9 mouse cellular contexts compared by ENCODE assay signal in genomic region chr3:154647443-154647780, GRCm38 (mm10). TPM values are rescaled to one million over a fixed set of nuclear protein-coding genes. Genes with fewer than 3 reads are reported as not detected.
DNase-seq lines count a peak whose midpoint lies in the region; ATAC-seq and TF ChIP-seq lines count a peak whose summit lies in the region.
"Had no signal": no experiment of that assay in that cellular context is flagged by ENCODE, and none has a peak within 500 bp of the region (broad histone marks: within the 10 kb centered on the region; RNA-seq: fewer than 3 reads in every experiment).

No protein-coding gene starts in this region.

- DNase-seq in embryonic facial prominence, embryonic 10.5 days (ENCODE audit: low spot score), result no peak
- no peak for DNase-seq in lung, postnatal 10 days
- DNase-seq in limb, embryonic 14.5 days (ENCODE audit: low spot score), result no peak
- DNase-seq in adrenal gland, adult 2 months, result no peak
- no peak for DNase-seq in frontal cortex, postnatal 14 days (ENCODE audit: low spot score in 2 of 2)

- peak overlapping the region; percentile 26; the same call in 1 of the 2 replicates for H3K4me2 ChIP-seq in embryonic facial prominence, embryonic 12.5 days (replicated peaks)
- H3K4me2 ChIP-seq in lung, embryonic 16.5 days (ENCODE audit: low read depth, low read length), result peak overlapping the region; percentile 59
- H3K4me2 ChIP-seq in limb, embryonic 14.5 days (replicated peaks; ENCODE audit: low read depth, low read length, severe bottlenecking), result peak overlapping the region; percentile 33
- H3K4me2 ChIP-seq in stomach, embryonic 15.5 days, result peak overlapping the region; percentile 49

- TF ChIP-seq POLR2A in limb, embryonic 14.5 days (IDR thresholded peaks at IDR 0.05; ENCODE audit: borderline replicate concordance, extremely low read depth, insufficient read depth, insufficient read length), result no peak

- H3K27me3 ChIP-seq in embryonic facial prominence, embryonic 12.5 days, result 0 out of 2 replicates have a peak, but pooled peaks cover 5% of the 10 kb centered on the region
- peaks cover 18% of the 10 kb centered on the region for H3K27me3 ChIP-seq in embryonic facial prominence, embryonic 10.5 days (replicated peaks; ENCODE audit: low read depth, poor library complexity, severe bottlenecking)
- no peaks in the 10 kb centered on the region; the same call in 1 of the 2 replicates for H3K27me3 ChIP-seq in lung, embryonic 16.5 days (ENCODE audit: control insufficient read depth, insufficient read depth, low read depth, low read length)
- 0 out of 2 replicates have a peak, but pooled peaks cover 4% of the 10 kb centered on the region for H3K27me3 ChIP-seq in limb, embryonic 14.5 days (ENCODE audit: control insufficient read depth, insufficient read depth, low read length)
- H3K27me3 ChIP-seq in stomach, embryonic 15.5 days (replicated peaks), result 0 out of 2 replicates have a peak, but pooled peaks cover 2% of the 10 kb centered on the region

- no peaks in the 10 kb centered on the region for H3K36me3 ChIP-seq in embryonic facial prominence, embryonic 12.5 days
- no peaks in the 10 kb centered on the region for H3K36me3 ChIP-seq in embryonic facial prominence, embryonic 10.5 days (replicated peaks)
- no peaks in the 10 kb centered on the region for H3K36me3 ChIP-seq in lung, embryonic 16.5 days (ENCODE audit: control insufficient read depth, insufficient read depth, low read length)
- H3K36me3 ChIP-seq in limb, embryonic 14.5 days (ENCODE audit: control insufficient read depth, insufficient read depth, low read length), result no peaks in the 10 kb centered on the region
- no peaks in the 10 kb centered on the region for H3K36me3 ChIP-seq in stomach, embryonic 15.5 days

- no peaks in the 10 kb centered on the region for H3K4me1 ChIP-seq in embryonic facial prominence, embryonic 12.5 days
- peaks cover 15% of the 10 kb centered on the region for H3K4me1 ChIP-seq in embryonic facial prominence, embryonic 10.5 days
- no peaks in the 10 kb centered on the region for H3K4me1 ChIP-seq in lung, embryonic 16.5 days (replicated peaks; ENCODE audit: control insufficient read depth, insufficient read depth, low read length)
- 0 out of 2 replicates have a peak, but pooled peaks cover 2% of the 10 kb centered on the region for H3K4me1 ChIP-seq in limb, embryonic 14.5 days (ENCODE audit: control insufficient read depth, insufficient read depth, low read length)
- H3K4me1 ChIP-seq in stomach, embryonic 15.5 days, result no peaks in the 10 kb centered on the region

- no peak for ATAC-seq in embryonic facial prominence, embryonic 12.5 days (ENCODE audit: insufficient number of reproducible peaks, insufficient read depth, low FRiP score, low TSS enrichment)
- no peak for ATAC-seq in lung, embryonic 16.5 days (ENCODE audit: low read depth)
- no peak for ATAC-seq in limb, embryonic 14.5 days (ENCODE audit: low FRiP score, low read depth)
- ATAC-seq in stomach, embryonic 15.5 days (ENCODE audit: insufficient read depth, low FRiP score, low read depth), result no peak

- no peak overlapping the region for H3K4me3 ChIP-seq in embryonic facial prominence, embryonic 12.5 days
- H3K4me3 ChIP-seq in embryonic facial prominence, embryonic 10.5 days, result no peak overlapping the region
- H3K4me3 ChIP-seq in lung, embryonic 16.5 days (ENCODE audit: low read length), result peak overlapping the region; percentile 39
- peak overlapping the region; percentile 19 for H3K4me3 ChIP-seq in limb, embryonic 14.5 days (replicated peaks; ENCODE audit: low read length)
- peak overlapping the region; percentile 31 for H3K4me3 ChIP-seq in stomach, embryonic 15.5 days (replicated peaks)
- H3K4me3 ChIP-seq: erythroblast, embryonic 14.5 days had no signal

- 73% methylated on average over 7 of the region's 7 CpGs for WGBS in embryonic facial prominence, embryonic 12.5 days
- WGBS in embryonic facial prominence, embryonic 10.5 days, result 73% methylated on average over 7 of the region's 7 CpGs
- WGBS in lung, embryonic 16.5 days, result 45% methylated on average over 7 of the region's 7 CpGs
- whole genome bisulfite sequencing in limb, embryonic 14.5 days, result 50% methylated on average over 7 of the region's 7 CpGs
- 51% methylated on average over 7 of the region's 7 CpGs for WGBS in stomach, embryonic 15.5 days

- H3K9ac ChIP-seq in embryonic facial prominence, embryonic 12.5 days, result no peak overlapping the region
- no peak overlapping the region for H3K9ac ChIP-seq in lung, embryonic 16.5 days (ENCODE audit: low read length)
- H3K9ac ChIP-seq in limb, embryonic 14.5 days (ENCODE audit: low read depth, low read length, severe bottlenecking), result 0 out of 2 replicates have a peak overlapping the region, but pooled peaks have one; percentile 18
- no peak overlapping the region for H3K9ac ChIP-seq in stomach, embryonic 15.5 days

- H3K9me3 ChIP-seq in embryonic facial prominence, embryonic 12.5 days, result no peaks in the 10 kb centered on the region
- H3K9me3 ChIP-seq in embryonic facial prominence, embryonic 10.5 days, result no peaks in the 10 kb centered on the region
- no peaks in the 10 kb centered on the region for H3K9me3 ChIP-seq in lung, embryonic 16.5 days (ENCODE audit: control insufficient read depth, low read length)
- no peaks in the 10 kb centered on the region for H3K9me3 ChIP-seq in limb, embryonic 14.5 days (ENCODE audit: control insufficient read depth, low read length)
- no peaks in the 10 kb centered on the region for H3K9me3 ChIP-seq in stomach, embryonic 15.5 days

- H3K27ac ChIP-seq in embryonic facial prominence, embryonic 12.5 days, result no peak overlapping the region
- no peak overlapping the region for H3K27ac ChIP-seq in embryonic facial prominence, embryonic 10.5 days (replicated peaks)
- no peak overlapping the region for H3K27ac ChIP-seq in lung, embryonic 16.5 days (ENCODE audit: low read length)
- H3K27ac ChIP-seq in limb, embryonic 14.5 days (replicated peaks; ENCODE audit: low read depth, low read length), result no peak overlapping the region
- no peak overlapping the region for H3K27ac ChIP-seq in stomach, embryonic 15.5 days

RNA-seq across cellular contexts. Expression of gene Erich3, which starts 16.2 kb away (rescaled TPM):
- polyA plus RNA-seq in embryonic facial prominence, embryonic 12.5 days (2016; fragmentation: Nextera tagmentation; extraction: Ambion mirVana), result 0.06 and 0.32 TPM in 2 replicates
- polyA plus RNA-seq in embryonic facial prominence, embryonic 10.5 days (2016; fragmentation: Nextera tagmentation; extraction: Ambion mirVana), result 0.19 and 0.36 TPM in 2 replicates
- 0.23 and 0.25 TPM in 2 replicates for polyA plus RNA-seq in lung, embryonic 16.5 days (2015; fragmentation: Nextera tagmentation; extraction: Ambion mirVana)
- 0.42 and 0.53 TPM in 2 replicates for polyA plus RNA-seq in limb, embryonic 14.5 days (2012; rRNA removed)
- polyA plus RNA-seq in limb, embryonic 14.5 days (2014; fragmentation: Nextera tagmentation; extraction: Ambion mirVana), result 0.22 and 0.45 TPM in 2 replicates
- polyA plus RNA-seq in stomach, embryonic 15.5 days (2015; fragmentation: Nextera tagmentation; extraction: Ambion mirVana), result 0.10 and 0.14 TPM in 2 replicates
- under 1 TPM; 0.46 to 0.79 TPM for total RNA-seq in adrenal gland, adult 2 months (2021)
- 0.08 and 0.09 TPM in 2 replicates for polyA plus RNA-seq in adrenal gland, adult 2 months (2012; rRNA removed)
- polyA plus RNA-seq: erythroblast, embryonic 14.5 days had no signal

RNA-seq across cellular contexts. Expression of gene Tyw3, which starts 50.5 kb away (rescaled TPM):
- polyA plus RNA-seq in embryonic facial prominence, embryonic 12.5 days (2016; fragmentation: Nextera tagmentation; extraction: Ambion mirVana), result 18.2 and 18.3 TPM in 2 replicates
- polyA plus RNA-seq in embryonic facial prominence, embryonic 10.5 days (2016; fragmentation: Nextera tagmentation; extraction: Ambion mirVana), result 20.9 and 23.4 TPM in 2 replicates
- polyA plus RNA-seq in lung, embryonic 16.5 days (2015; fragmentation: Nextera tagmentation; extraction: Ambion mirVana), result 12.4 and 16.2 TPM in 2 replicates
- 17.2 and 21.9 TPM in 2 replicates for polyA plus RNA-seq in limb, embryonic 14.5 days (2012; rRNA removed)
- 17.2 and 17.6 TPM in 2 replicates for polyA plus RNA-seq in limb, embryonic 14.5 days (2014; fragmentation: Nextera tagmentation; extraction: Ambion mirVana)
- 11.1 and 11.5 TPM in 2 replicates for polyA plus RNA-seq in stomach, embryonic 15.5 days (2015; fragmentation: Nextera tagmentation; extraction: Ambion mirVana)
- 1 to 10 TPM; 4.0 to 6.6 TPM for total RNA-seq in adrenal gland, adult 2 months (2021)
- 6.8 and 12.2 TPM in 2 replicates for polyA plus RNA-seq in adrenal gland, adult 2 months (2012; rRNA removed)

RNA-seq across cellular contexts. Expression of gene Cryz, which starts 50.9 kb away (rescaled TPM):
- polyA plus RNA-seq in embryonic facial prominence, embryonic 12.5 days (2016; fragmentation: Nextera tagmentation; extraction: Ambion mirVana), result 23.2 and 26.5 TPM in 2 replicates
- polyA plus RNA-seq in embryonic facial prominence, embryonic 10.5 days (2016; fragmentation: Nextera tagmentation; extraction: Ambion mirVana), result 23.9 and 24.3 TPM in 2 replicates
- 13.3 and 15.8 TPM in 2 replicates for polyA plus RNA-seq in lung, embryonic 16.5 days (2015; fragmentation: Nextera tagmentation; extraction: Ambion mirVana)
- 15.3 and 15.7 TPM in 2 replicates for polyA plus RNA-seq in limb, embryonic 14.5 days (2012; rRNA removed)
- 18.6 and 21.5 TPM in 2 replicates for polyA plus RNA-seq in limb, embryonic 14.5 days (2014; fragmentation: Nextera tagmentation; extraction: Ambion mirVana)
- 15.8 and 18.3 TPM in 2 replicates for polyA plus RNA-seq in stomach, embryonic 15.5 days (2015; fragmentation: Nextera tagmentation; extraction: Ambion mirVana)
- total RNA-seq in adrenal gland, adult 2 months (2021), result 10 to 100 TPM; 18.1 to 24.3 TPM
- polyA plus RNA-seq in adrenal gland, adult 2 months (2012; rRNA removed), result 5.0 and 6.6 TPM in 2 replicates

Comparison
In these comparisons a context has a peak if more than half of its experiments do, and no peak if none do; other contexts are left out.
1. H3K4me3 ChIP-seq: peak in lung, embryonic 16.5 days (single experiment), limb, embryonic 14.5 days (single experiment) and stomach, embryonic 15.5 days (single experiment); none in embryonic facial prominence, embryonic 12.5 days (single experiment) and embryonic facial prominence, embryonic 10.5 days (single experiment).
2. Peak in every context shown above with its lines, with median percentiles within 50 percentile points of each other: H3K4me2 ChIP-seq.